Mouse (Mus musculus) T-helper 1 cell (primary cell): Measurements from ENCODE around the gene Glrx3.

Source experiments
- in situ Hi-C: fragments of 300-600 bp; cut with MboI, MseI; formaldehyde crosslinking; loops from one replicate; pipeline ENCODE4 v1.15.1; 2025; ENCODE audit warnings: high pct_unique_total_duplicates

Gene Glrx3

GRCm38 (mm10) chr7:137437440-137438178 lies at the start of gene Glrx3:
TSS of gene Glrx3 (plus strand) at chr7:137437614.
- in situ Hi-C loops, result loop anchor here (25.0 kb wide), 1 partner anchor 1775 kb away; the partner anchor contains the start of genes Lrrc27 and Stk32c

GRCm38 (mm10) chr7:137387863-137388262 lies 49.6 kb upstream of the Glrx3 start:
- in situ Hi-C loops, result loop anchor here (10.0 kb wide), 1 partner anchor 1237 kb away; no protein-coding TSS in a partner anchor

GRCm38 (mm10) chr7:137395421-137395820 lies 42.0 kb upstream of the Glrx3 start:
- in situ Hi-C loops, result no loop called here

- in situ Hi-C loops, result no loop called here
Observed at GRCm38 (mm10) chr7:137397361-137397910, 40.0 kb upstream of the Glrx3 start.

GRCm38 (mm10) chr7:137398973-137399372 lies 38.4 kb upstream of the Glrx3 start:
- in situ Hi-C loops, result no loop called here

- in situ Hi-C loops, result no loop called here
Observed at GRCm38 (mm10) chr7:137404146-137404545, 33.3 kb upstream of the Glrx3 start.

- in situ Hi-C loops, result no loop called here
Observed at GRCm38 (mm10) chr7:137407428-137408058, 29.9 kb upstream of the Glrx3 start.

- in situ Hi-C loops, result loop anchor here (5.0 kb wide), 1 partner anchor 93 kb away; no protein-coding TSS in a partner anchor
Observed at GRCm38 (mm10) chr7:137410337-137411197, 26.8 kb upstream of the Glrx3 start, which contains the start of gene 9430038I01Rik. TSS of gene 9430038I01Rik (minus strand) at chr7:137410762.

- in situ Hi-C loops, result loop anchor here (5.0 kb wide), 1 partner anchor 97 kb away; no protein-coding TSS in a partner anchor
Observed at GRCm38 (mm10) chr7:137414710-137415109, 22.7 kb upstream of the Glrx3 start.

- in situ Hi-C loops, result no loop called here
Observed at GRCm38 (mm10) chr7:137420550-137420949, 16.9 kb upstream of the Glrx3 start.

- in situ Hi-C loops, result no loop called here
Observed at GRCm38 (mm10) chr7:137421236-137421635, 16.2 kb upstream of the Glrx3 start.

- in situ Hi-C loops, result loop anchor here (25.0 kb wide), 1 partner anchor 1786 kb away; the partner anchor contains the start of genes Lrrc27 and Stk32c
Observed at GRCm38 (mm10) chr7:137426693-137427092, 10.7 kb upstream of the Glrx3 start.

- in situ Hi-C loops, result loop anchor here (5.0 to 25.0 kb wide), 2 partner anchors 540 to 1780 kb away; partner anchors contain the start of genes Lrrc27, Mgmt and Stk32c
Observed at GRCm38 (mm10) chr7:137431769-137432603, 5.4 kb upstream of the Glrx3 start.

GRCm38 (mm10) chr7:137436901-137437300 lies 513 bp upstream of the Glrx3 start:
- in situ Hi-C loops, result loop anchor here (25.0 kb wide), 1 partner anchor 1775 kb away; the partner anchor contains the start of genes Lrrc27 and Stk32c

GRCm38 (mm10) chr7:137438179-137438550 lies 751 bp downstream of the Glrx3 start:
- in situ Hi-C loops, result loop anchor here (25.0 kb wide), 1 partner anchor 1774 kb away; the partner anchor contains the start of genes Lrrc27 and Stk32c

GRCm38 (mm10) chr7:137438962-137439361 lies 1.5 kb downstream of the Glrx3 start:
- in situ Hi-C loops, result loop anchor here (25.0 kb wide), 1 partner anchor 1773 kb away; the partner anchor contains the start of genes Lrrc27 and Stk32c

- in situ Hi-C loops, result loop anchor here (25.0 kb wide), 1 partner anchor 1769 kb away; the partner anchor contains the start of genes Lrrc27 and Stk32c
Observed at GRCm38 (mm10) chr7:137442951-137443350, 5.5 kb downstream of the Glrx3 start.

- in situ Hi-C loops, result loop anchor here (25.0 kb wide), 1 partner anchor 1767 kb away; the partner anchor contains the start of genes Lrrc27 and Stk32c
Observed at GRCm38 (mm10) chr7:137445321-137445720, 7.9 kb downstream of the Glrx3 start.

GRCm38 (mm10) chr7:137461396-137461795 lies 24.0 kb downstream of the Glrx3 start:
- in situ Hi-C loops, result no loop called here

- in situ Hi-C loops, result no loop called here
Observed at GRCm38 (mm10) chr7:137468174-137468573, 30.8 kb downstream of the Glrx3 start.
